Mouse (Mus musculus) liver, adult 2 months (tissue): Measurements from ENCODE around the gene Snx17.

Source experiments
- CTCF ChIP-seq: fragments of 200-500 bp; IDR thresholded peaks from 2 replicates; pipeline ENCODE4 v1.5.1; 2011; ENCODE audit warnings: low read depth, low read length, control low read depth
- POLR2A ChIP-seq: fragments of 200-500 bp; IDR thresholded peaks from 2 replicates; pipeline ENCODE4 v1.6.1; 2011; ENCODE audit warnings: low read length, control low read depth; ENCODE audit not compliant: insufficient read depth; ENCODE audit errors: extremely low read depth

DNA sequence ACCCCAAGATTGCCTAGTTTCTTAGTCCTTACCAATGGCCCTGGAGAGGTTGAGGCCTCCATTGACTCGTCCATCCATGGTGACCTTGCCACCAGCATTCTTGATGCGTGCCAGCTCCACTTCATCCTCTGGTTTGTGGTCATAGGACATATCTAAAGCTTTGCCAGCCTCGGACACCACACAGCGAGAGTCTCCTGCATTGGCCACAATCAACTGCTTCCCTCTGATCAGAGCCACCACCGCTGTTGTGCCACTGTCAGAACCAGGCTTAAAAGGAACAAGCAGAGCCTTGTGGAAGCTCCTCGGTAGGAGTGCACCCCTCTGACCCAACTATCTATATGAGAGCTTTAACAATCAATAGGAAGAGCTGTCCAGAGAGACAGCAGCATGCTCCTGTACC lies 11.4 kb downstream of the Snx17 start:
- TF ChIP-seq POLR2A = no peak
- TF ChIP-seq CTCF = no peak
